Mouse (Mus musculus) kidney, postnatal 10 days (tissue): ENCODE data around the gene Atg14.
"Not testable (repeated sequence)": the region's sequence is repeated elsewhere in the genome, so short reads cannot be mapped to it uniquely, and the experiment has no call there.

Experiments
- DNase-seq: peaks from one replicate; pipeline ENCODE4 v3.0.0; 2021; ENCODE audit warnings: mixed read lengths

The Atg14 gene

GRCm38 (mm10) chr14:47570549-47570948, at the start of gene Atg14:
Gene Atg14 (minus strand): TSS chr14:47570649.
- not testable (repeated sequence) for DNase-seq

GRCm38 (mm10) chr14:47618891-47619290, 48.4 kb upstream of the Atg14 start:
- DNase-seq: no peak

- peak; percentile 7 for DNase-seq
Observed at GRCm38 (mm10) chr14:47613254-47613653, 42.8 kb upstream of the Atg14 start.

GRCm38 (mm10) chr14:47597942-47598388, 27.5 kb upstream of the Atg14 start:
- DNase-seq: peak; percentile 76

- DNase-seq: no peak
Observed at GRCm38 (mm10) chr14:47594426-47595103, 24.1 kb upstream of the Atg14 start.

GRCm38 (mm10) chr14:47590391-47590975, 20.0 kb upstream of the Atg14 start:
- DNase-seq: no peak

- DNase-seq: no peak
Observed at GRCm38 (mm10) chr14:47589444-47589843, 19.0 kb upstream of the Atg14 start.

GRCm38 (mm10) chr14:47584346-47584745, 13.9 kb upstream of the Atg14 start:
- DNase-seq: no peak

- peak; percentile 9 for DNase-seq
Observed at GRCm38 (mm10) chr14:47581681-47582080, 11.2 kb upstream of the Atg14 start.

GRCm38 (mm10) chr14:47581280-47581679, 10.8 kb upstream of the Atg14 start:
- DNase-seq: peak; percentile 9

- no peak for DNase-seq
Observed at GRCm38 (mm10) chr14:47578086-47578485, 7.6 kb upstream of the Atg14 start.

GRCm38 (mm10) chr14:47576687-47577086, 6.2 kb upstream of the Atg14 start:
- no peak for DNase-seq

- DNase-seq: no peak
Observed at GRCm38 (mm10) chr14:47574721-47575120, 4.3 kb upstream of the Atg14 start.

GRCm38 (mm10) chr14:47572707-47573106, 2.3 kb upstream of the Atg14 start:
- DNase-seq: no peak

GRCm38 (mm10) chr14:47567962-47568652, 2.3 kb downstream of the Atg14 start:
- DNase-seq: peak; percentile 98

- no peak for DNase-seq
Observed at GRCm38 (mm10) chr14:47563106-47563505, 7.3 kb downstream of the Atg14 start.

GRCm38 (mm10) chr14:47562530-47562929, 7.9 kb downstream of the Atg14 start:
- no peak for DNase-seq

GRCm38 (mm10) chr14:47560714-47561113, 9.7 kb downstream of the Atg14 start:
- DNase-seq: no peak

GRCm38 (mm10) chr14:47555225-47555624, 15.2 kb downstream of the Atg14 start:
- no peak for DNase-seq

GRCm38 (mm10) chr14:47554236-47554635, 16.2 kb downstream of the Atg14 start:
- DNase-seq: no peak

GRCm38 (mm10) chr14:47553380-47553779, 17.1 kb downstream of the Atg14 start:
- no peak for DNase-seq

- no peak for DNase-seq
Observed at GRCm38 (mm10) chr14:47551668-47552067, 18.8 kb downstream of the Atg14 start.

- no peak for DNase-seq
Observed at GRCm38 (mm10) chr14:47544877-47545276, 25.6 kb downstream of the Atg14 start.

- no peak for DNase-seq
Observed at GRCm38 (mm10) chr14:47544286-47544685, 26.2 kb downstream of the Atg14 start.
